Mouse (Mus musculus): ENCODE data around the gene Mycl.

- TF ChIP-seq CTCF (IDR thresholded peaks at IDR 0.05; ENCODE audit: low read depth) (no peak), EP300 (IDR thresholded peaks at IDR 0.05; ENCODE audit: low read depth) (no peak)
Measured at GRCm38 (mm10) chr4:122987421-122987820, 8.0 kb upstream of the Mycl start.

Measured in liver, embryonic 14.5 days (tissue).